In the genomic region with DNA sequence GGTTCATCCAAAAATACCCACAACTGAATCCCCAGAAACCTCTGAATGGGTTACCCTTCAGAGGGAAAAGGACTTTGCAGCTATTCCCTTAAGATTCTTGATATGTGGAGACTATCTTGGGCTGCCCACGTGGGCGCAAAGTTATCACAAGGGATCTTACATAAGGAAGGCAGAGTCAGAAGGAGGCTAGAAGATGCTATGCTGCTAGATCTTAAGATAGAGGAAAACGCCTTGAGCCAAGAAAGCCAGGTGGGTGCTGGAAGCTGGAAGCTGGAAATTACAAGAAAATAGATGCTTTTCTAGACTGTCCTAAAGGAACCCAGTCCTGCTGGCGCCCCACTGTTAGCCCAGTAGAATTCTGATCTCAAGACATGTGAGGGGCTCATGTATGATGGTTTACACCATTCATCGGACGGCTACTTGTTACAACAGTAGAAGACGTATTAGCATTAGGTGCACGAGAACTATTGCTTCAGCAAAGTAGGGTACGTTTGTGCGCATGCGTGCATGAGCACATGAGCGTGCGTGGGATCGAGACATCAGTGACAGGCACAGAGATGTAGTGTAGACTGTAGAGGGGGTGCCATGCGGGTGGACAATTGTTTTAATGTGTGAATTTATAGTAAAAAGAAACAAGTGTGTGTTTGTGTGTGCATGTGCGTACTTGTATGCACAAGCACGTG, we compare ENCODE assay signal across 26 mouse cellular contexts. TPM values are rescaled to one million over a fixed set of nuclear protein-coding genes. Genes with fewer than 3 reads are reported as not detected.
DNase-seq lines count a peak whose midpoint lies in the region; ATAC-seq lines count a peak whose summit lies in the region.
"Had no signal": no experiment of that assay in that cellular context is flagged by ENCODE, and none has a peak within 500 bp of the region (broad histone marks: within the 10 kb centered on the region; RNA-seq: fewer than 3 reads in every experiment).

No protein-coding gene starts in this region.

- H3K27ac ChIP-seq in forebrain, embryonic 11.5 days (ENCODE audit: low read depth, low read length): no peak overlapping the region
- no peak overlapping the region for H3K27ac ChIP-seq in forebrain, embryonic 10.5 days
- H3K27ac ChIP-seq: embryonic facial prominence, embryonic 13.5 days; heart, embryonic 10.5 days; hindbrain, embryonic 15.5 days; macrophage; neural tube, embryonic 15.5 days had no signal

- no peaks in the 10 kb centered on the region for H3K4me1 ChIP-seq in forebrain, embryonic 11.5 days (replicated peaks; ENCODE audit: control insufficient read depth, insufficient read depth, low read length)
- peaks cover 26% of the 10 kb centered on the region for H3K4me1 ChIP-seq in forebrain, embryonic 10.5 days
- H3K4me1 ChIP-seq: hindbrain, embryonic 15.5 days; neural tube, embryonic 15.5 days had no signal

- no peak overlapping the region for H3K4me2 ChIP-seq in forebrain, embryonic 11.5 days (ENCODE audit: low read depth, low read length, severe bottlenecking)
- H3K4me2 ChIP-seq: embryonic facial prominence, embryonic 13.5 days; hindbrain, embryonic 15.5 days; midbrain, embryonic 11.5 days; neural tube, embryonic 15.5 days had no signal

- intact Hi-C loops in left cerebral cortex, postnatal 4 days (cut with DNase I): no loop called here

- H3K4me3 ChIP-seq in forebrain, embryonic 11.5 days (ENCODE audit: low read depth, low read length): no peak overlapping the region
- H3K4me3 ChIP-seq in forebrain, embryonic 10.5 days: no peak overlapping the region
- H3K4me3 ChIP-seq: embryonic facial prominence, embryonic 13.5 days; erythroblast, embryonic 14.5 days; heart, embryonic 10.5 days; hindbrain, embryonic 15.5 days; neural tube, embryonic 15.5 days had no signal

- no peaks in the 10 kb centered on the region; the same call in none of the 2 replicates for H3K27me3 ChIP-seq in forebrain, embryonic 11.5 days (ENCODE audit: control insufficient read depth, insufficient read depth, low read length)
- H3K27me3 ChIP-seq in forebrain, embryonic 10.5 days (ENCODE audit: poor library complexity, severe bottlenecking): peaks cover 62% of the 10 kb centered on the region
- H3K27me3 ChIP-seq: embryonic facial prominence, embryonic 13.5 days; hindbrain, embryonic 15.5 days; neural tube, embryonic 15.5 days had no signal

- no peak for ATAC-seq in forebrain, embryonic 11.5 days (replicated peaks; ENCODE audit: low FRiP score)
- ATAC-seq in megakaryocyte progenitor cell, adult 5-6 weeks (replicated peaks; ENCODE audit: poor library complexity): no peak
- ATAC-seq: activated CD4-positive, CD25-positive, alpha-beta regulatory T cell, adult 4 months; forebrain, embryonic 14.5 days; lung, postnatal 0 days had no signal

- H3K9ac ChIP-seq in forebrain, embryonic 11.5 days (ENCODE audit: low read length): no peak overlapping the region
- H3K9ac ChIP-seq: embryonic facial prominence, embryonic 13.5 days; hindbrain, embryonic 15.5 days; neural tube, embryonic 15.5 days had no signal

- H3K9me3 ChIP-seq in forebrain, embryonic 11.5 days (ENCODE audit: control insufficient read depth, low read length): no peaks in the 10 kb centered on the region
- H3K9me3 ChIP-seq in forebrain, embryonic 10.5 days: no peaks in the 10 kb centered on the region
- H3K9me3 ChIP-seq: embryonic facial prominence, embryonic 13.5 days; heart, embryonic 10.5 days; hindbrain, embryonic 15.5 days; neural tube, embryonic 15.5 days had no signal

- 92% methylated on average over 17 of the region's 17 CpGs for WGBS in forebrain, embryonic 11.5 days
- 93% methylated on average over 17 of the region's 17 CpGs for WGBS in forebrain, embryonic 10.5 days

- peak; percentile 29 for DNase-seq in forebrain, embryonic 11.5 days (ENCODE audit: low spot score)
- no peak for DNase-seq in forebrain, embryonic 10.5 days (ENCODE audit: extremely low spot score, low spot score)
- DNase-seq in left cerebral cortex, adult 11 months (ENCODE audit: low spot score): peak; percentile 73
- DNase-seq in left cerebral cortex, postnatal 4 days: no peak
- DNase-seq in left cerebral cortex, adult 9 months (ENCODE audit: low spot score in 2 of 2): peak; percentile 71 to 85
- peak; percentile 68 for DNase-seq in right cerebral cortex, postnatal 25 days
- no peak for DNase-seq in thymus, postnatal 4 days
- DNase-seq: adrenal gland, adult 8-10 months; cerebellum, adult 18-20 months; cerebellum, postnatal 25 days; embryo, embryonic 11 days; heart, postnatal 4 days; kidney, adult 9 months; kidney, postnatal 14 days; thymus, postnatal 25 days had no signal

- no peaks in the 10 kb centered on the region for H3K36me3 ChIP-seq in forebrain, embryonic 11.5 days (ENCODE audit: control insufficient read depth, insufficient read depth, low read length)
- 0 out of 2 replicates have a peak, but pooled peaks cover 2% of the 10 kb centered on the region for H3K36me3 ChIP-seq in forebrain, embryonic 10.5 days (replicated peaks)
- H3K36me3 ChIP-seq: embryonic facial prominence, embryonic 13.5 days; heart, embryonic 10.5 days had no signal

RNA-seq across cellular contexts. Expression of a gene that starts 31.1 kb away (rescaled TPM):
- 5.9 and 6.3 TPM in 2 replicates for polyA plus RNA-seq in forebrain, embryonic 11.5 days (2014; fragmentation: Nextera tagmentation; extraction: Ambion mirVana)
- polyA plus RNA-seq in forebrain, embryonic 10.5 days (2016; fragmentation: Nextera tagmentation; extraction: Ambion mirVana): 9.7 and 10.8 TPM in 2 replicates
- 1 to 10 TPM; 3.1 to 4.7 TPM for total RNA-seq in left cerebral cortex, postnatal 4 days (2021)
- total RNA-seq in megakaryocyte progenitor cell, adult 5-6 weeks (2015): 49.7 and 62.0 TPM in 2 replicates
- total RNA-seq in megakaryocyte progenitor cell, adult 5-6 weeks (2017): 112 and 130 TPM in 2 replicates

Comparison
In these comparisons a context has a peak if more than half of its experiments do, and no peak if none do; other contexts are left out.
1. DNase-seq: peak in forebrain, embryonic 11.5 days (single experiment), left cerebral cortex, adult 11 months (single experiment), left cerebral cortex, adult 9 months (2 of 2) and right cerebral cortex, postnatal 25 days (single experiment); none in forebrain, embryonic 10.5 days (single experiment), left cerebral cortex, postnatal 4 days (single experiment) and thymus, postnatal 4 days (single experiment).
2. RNA of a gene that starts 31.1 kb away (total RNA-seq): 49.7 to 130 TPM in megakaryocyte progenitor cell, adult 5-6 weeks; 3.1 to 4.7 TPM in left cerebral cortex, postnatal 4 days; every median in the first group is over 4 times any median in the second.